Mouse (Mus musculus) heart, postnatal 0 days (tissue): ENCODE data around the gene Gm10100. TPM values are rescaled to one million over a fixed set of nuclear protein-coding genes. Genes with fewer than 3 reads are reported as not detected.
"Not testable (repeated sequence)": the region's sequence is repeated elsewhere in the genome, so short reads cannot be mapped to it uniquely, and the experiment has no call there.

ENCODE experiments used
- ATAC-seq: fragments of 200-750 bp; cut with Nextera tagmentation; 2 replicates; pipeline ENCODE4 v1.8.0; 2017; ENCODE audit warnings: low read depth, moderate number of reproducible peaks, moderate library complexity; ENCODE audit not compliant: insufficient read depth
- DNase-seq: peaks from one replicate; pipeline ENCODE4 v3.0.0-alpha.2; 2016; ENCODE audit warnings: low spot score
- H3K27ac ChIP-seq: fragments of 300-500 bp; sonication (generic); 2 replicates; pipeline ENCODE4 v1.5.1; 2014; ENCODE audit warnings: low read depth, mild to moderate bottlenecking
- H3K27me3 ChIP-seq: fragments of 300-500 bp; sonication (generic); 2 replicates; pipeline ENCODE4 v1.6.1; 2014; ENCODE audit warnings: low read length, mixed read lengths; ENCODE audit not compliant: control insufficient read depth, insufficient read depth
- H3K36me3 ChIP-seq: fragments of 300-500 bp; sonication (generic); replicated peaks from 2 replicates; pipeline ENCODE4 v1.6.1; 2014; ENCODE audit warnings: low read length, mixed read lengths; ENCODE audit not compliant: control insufficient read depth, insufficient read depth
- H3K4me1 ChIP-seq: fragments of 300-500 bp; sonication (generic); 2 replicates; pipeline ENCODE4 v1.6.1; 2014; ENCODE audit warnings: antibody characterized with exemption; ENCODE audit not compliant: control insufficient read depth, insufficient read depth
- H3K4me2 ChIP-seq: fragments of 300-500 bp; sonication (generic); 2 replicates; pipeline ENCODE4 v1.6.1; 2014; ENCODE audit warnings: low read depth, mild to moderate bottlenecking, low read length, moderate library complexity
- H3K4me3 ChIP-seq: fragments of 300-500 bp; sonication (generic); 2 replicates; pipeline ENCODE4 v1.5.1; 2014; ENCODE audit warnings: low read depth, low read length
- H3K9ac ChIP-seq: fragments of 300-500 bp; sonication (generic); replicated peaks from 2 replicates; pipeline ENCODE4 v1.6.1; 2014; ENCODE audit warnings: low read depth, low read length, mixed read lengths
- H3K9me3 ChIP-seq: fragments of 300-500 bp; sonication (generic); replicated peaks from 2 replicates; pipeline ENCODE4 v1.6.1; 2016; ENCODE audit warnings: low read length; ENCODE audit not compliant: control insufficient read depth
- CTCF ChIP-seq: IDR thresholded peaks from 2 replicates; pipeline ENCODE4 v1.5.1; 2016; ENCODE audit warnings: antibody characterized with exemption, control low read depth, low read depth
- EP300 ChIP-seq: IDR thresholded peaks from 2 replicates; pipeline ENCODE4 v1.6.1; 2016; ENCODE audit warnings: antibody characterized with exemption, low read depth
- WGBS: fragments of 180-500 bp; shearing (Covaris S2); extraction: QIAGEN DNeasy Blood & Tissue Kit; methylation state at CpG from one replicate; pipeline ENCODE4 v1.1.7; 2014; 5-methylcytosine and 5-hydroxymethylcytosine counted together
- polyA plus RNA-seq: library from polyadenylated mRNA; unstranded; fragments of >200 nt; fragmentation: Nextera tagmentation; extraction: Ambion mirVana; gene quantifications from 2 replicates; pipeline ENCODE4 v1.2.1, GENCODE M21; 2015
- total RNA-seq: library from RNA; depleted of rRNA; stranded (reverse); fragments of >200 nt; gene quantifications from 2 replicates; pipeline ENCODE4 v1.2.3, GENCODE M21; 2014; ENCODE audit warnings: low replicate concordance

Gm10100 gene
- total and polyA plus RNA-seq, 2 experiments from 2014 or later, result not detected

DNA sequence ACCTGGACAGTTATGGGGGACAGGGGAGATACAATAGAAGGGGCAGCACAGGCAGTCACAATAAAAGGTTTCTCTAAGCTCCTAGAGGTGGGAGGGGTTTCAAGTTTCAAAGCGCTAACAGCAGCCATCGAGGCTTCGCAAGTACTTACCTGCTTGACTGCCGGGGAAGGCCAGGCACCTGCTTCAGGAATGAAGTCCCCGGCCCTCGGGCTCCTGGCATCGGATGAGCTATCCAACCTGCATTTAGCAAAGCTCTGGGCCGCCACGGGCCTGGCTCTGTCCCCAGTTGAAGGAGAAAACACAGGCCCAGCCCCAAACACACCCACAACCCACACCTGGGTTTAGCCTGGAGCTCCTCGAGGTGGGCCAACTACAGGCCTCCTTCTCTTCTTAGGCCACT is 39.3 kb upstream of the Gm10100 start:
- Histone ChIP-seq H3K36me3 (no peaks in the 10 kb centered on the region), H3K9ac (no peak overlapping the region), H3K9me3 (no peaks in the 10 kb centered on the region), H3K4me2 (no peak overlapping the region), H3K4me3 (no peak overlapping the region), H3K27ac (no peak overlapping the region), H3K4me1 (0 out of 2 replicates have a peak, but pooled peaks cover 4% of the 10 kb centered on the region), H3K27me3 (peaks cover 56% of the 10 kb centered on the region)
- no peak for ATAC-seq
- DNase-seq, result no peak
- 28% methylated on average over 10 of the region's 10 CpGs for WGBS
- TF ChIP-seq EP300 (no peak), CTCF (no peak)

GRCm38 (mm10) chr10:77690356-77690807 is 35.9 kb upstream of the Gm10100 start, which contains the start of gene Gm19402:
Gene Gm19402, minus strand, starts transcription at chr10:77690757.
- not testable (repeated sequence) for H3K27ac ChIP-seq, H3K4me3 ChIP-seq, DNase-seq, H3K4me2 ChIP-seq, H3K9ac ChIP-seq, H3K9me3 ChIP-seq, H3K36me3 ChIP-seq, H3K4me1 ChIP-seq, ATAC-seq
- WGBS, result 74% methylated on average over 3 of the region's 3 CpGs
- peaks cover 37% of the 10 kb centered on the region for H3K27me3 ChIP-seq

GRCm38 (mm10) chr10:77697133-77697532 is 29.2 kb upstream of the Gm10100 start, which contains the start of gene Gm9508:
Gene Gm9508, minus strand, starts transcription at chr10:77697233.
- ATAC-seq (no peak), DNase-seq (no peak)
- no peak within 1 kb of the TSS for H3K4me2 ChIP-seq
- no peak within 1 kb of the TSS for H3K9ac ChIP-seq
- no peaks in the 10 kb centered on the region for H3K4me1 ChIP-seq
- no peak within 1 kb of the TSS for H3K4me3 ChIP-seq
- TF ChIP-seq CTCF (no peak), EP300 (no peak)
- peaks cover 11% of the 10 kb centered on the region; the same call in 1 of the 2 replicates for H3K9me3 ChIP-seq
- WGBS, result 21% methylated on average over 4 of the region's 4 CpGs
- no peak within 1 kb of the TSS for H3K27ac ChIP-seq
- H3K27me3 ChIP-seq, result no peaks in the 10 kb centered on the region
- H3K36me3 ChIP-seq, result no peaks in the 10 kb centered on the region

DNA sequence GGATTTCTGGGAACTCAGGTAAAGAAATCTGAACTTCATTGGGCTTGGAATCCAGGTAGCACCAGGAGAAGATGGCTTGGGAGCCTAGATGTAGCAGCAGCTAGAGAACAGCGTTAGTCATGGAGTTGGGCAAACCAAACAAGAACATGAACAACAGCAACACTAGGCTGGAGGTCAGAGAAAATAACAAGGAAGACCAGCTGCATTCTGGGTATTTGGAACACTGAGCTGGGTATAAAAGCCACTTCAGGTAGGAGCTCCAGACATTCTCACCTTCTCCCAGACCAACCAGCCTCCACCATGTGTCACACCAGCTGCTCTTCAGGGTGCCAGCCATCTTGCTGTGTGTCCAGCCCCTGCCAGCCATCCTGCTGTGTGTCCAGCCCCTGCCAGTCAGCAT is 20.0 kb upstream of the Gm10100 start, which contains the start of gene Gm10272:
TSS of gene Gm10272 (plus strand) at position 301 of the 400 bp plus-strand sequence.
- 87% methylated on average over 1 of the region's 1 CpGs for WGBS
- H3K27ac ChIP-seq, result no peak within 1 kb of the TSS
- TF ChIP-seq EP300 (no peak), CTCF (no peak)
- no peaks in the 10 kb centered on the region for H3K36me3 ChIP-seq
- H3K4me3 ChIP-seq, result no peak within 1 kb of the TSS
- ATAC-seq, result no peak
- H3K4me1 ChIP-seq, result no peaks in the 10 kb centered on the region
- no peaks in the 10 kb centered on the region for H3K27me3 ChIP-seq
- no peak within 1 kb of the TSS for H3K9ac ChIP-seq
- no peak within 1 kb of the TSS for H3K4me2 ChIP-seq
- no peak for DNase-seq
- peaks cover 12% of the 10 kb centered on the region; the same call in 1 of the 2 replicates for H3K9me3 ChIP-seq

GRCm38 (mm10) chr10:77709831-77710230 is 16.5 kb upstream of the Gm10100 start:
- H3K36me3 ChIP-seq, result no peaks in the 10 kb centered on the region
- 0 out of 2 replicates have a peak, but pooled peaks cover 5% of the 10 kb centered on the region for H3K9me3 ChIP-seq
- no peak overlapping the region for H3K27ac ChIP-seq
- H3K4me2 ChIP-seq, result no peak overlapping the region
- no peak for DNase-seq
- TF ChIP-seq CTCF (peak; percentile 16), EP300 (no peak)
- no peak overlapping the region for H3K4me3 ChIP-seq
- no peak for ATAC-seq
- H3K4me1 ChIP-seq, result no peaks in the 10 kb centered on the region
- no peak overlapping the region for H3K9ac ChIP-seq
- no peaks in the 10 kb centered on the region for H3K27me3 ChIP-seq
- WGBS, result 61% methylated on average over 3 of the region's 3 CpGs

DNA sequence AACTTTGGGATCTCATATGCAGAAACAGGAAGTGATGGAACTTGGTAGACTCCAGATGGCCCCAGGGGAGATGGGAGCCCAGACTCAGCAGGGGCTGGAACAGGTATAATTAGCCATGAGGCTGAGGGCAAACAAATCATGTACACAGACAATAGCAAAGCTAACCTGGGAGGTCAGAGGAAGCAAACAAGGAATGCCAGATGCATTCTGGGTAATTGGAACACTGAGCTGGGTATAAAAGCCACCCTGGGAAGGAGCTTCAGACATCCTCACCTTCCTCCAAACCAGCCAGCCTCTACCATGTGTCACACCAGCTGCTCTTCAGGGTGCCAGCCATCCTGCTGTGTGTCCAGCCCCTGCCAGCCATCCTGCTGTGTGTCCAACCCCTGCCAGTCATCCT is 15.1 kb upstream of the Gm10100 start, which contains the start of gene Gm10024:
TSS of gene Gm10024 (plus strand) at position 301 of the 400 bp plus-strand sequence.
- not testable (repeated sequence) for ATAC-seq, H3K36me3 ChIP-seq

More for the DNA sequence above, 15.1 kb upstream of the Gm10100 start, which contains the start of gene Gm10024:
- not testable (repeated sequence) for H3K9me3 ChIP-seq, H3K27ac ChIP-seq, H3K4me2 ChIP-seq, H3K4me3 ChIP-seq, H3K27me3 ChIP-seq, H3K4me1 ChIP-seq, DNase-seq, H3K9ac ChIP-seq
